Mouse (Mus musculus): ENCODE data around the gene Pola2.

DNA sequence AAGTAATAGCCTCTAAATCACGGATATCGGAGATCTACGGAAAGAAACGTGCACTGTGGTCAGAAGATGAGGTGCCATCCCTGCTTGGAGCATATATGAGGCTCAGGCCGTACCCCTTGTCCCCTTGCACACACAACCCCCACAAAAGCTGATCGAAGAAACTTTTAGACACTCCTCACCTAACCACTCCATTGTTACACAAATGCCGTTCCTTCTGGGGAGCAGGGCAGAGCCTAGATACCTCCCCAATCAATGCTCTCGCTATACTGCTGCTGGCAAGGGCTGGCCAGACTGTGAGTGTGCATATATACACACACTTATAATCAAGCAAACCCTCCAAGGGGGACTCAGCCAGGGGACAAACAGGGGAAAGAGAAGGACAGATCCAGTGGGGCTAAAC, 45.1 kb upstream of the Pola2 start:
- TF ChIP-seq CTCF (IDR thresholded peaks at IDR 0.05; ENCODE audit: extremely low read depth, insufficient read depth, insufficient read length, insufficient replicate concordance) (no peak), POLR2A (IDR thresholded peaks at IDR 0.05; ENCODE audit: low read depth, low read length) (no peak)
